Mouse (Mus musculus): ENCODE results near the gene Mapk8ip3. TPM values are rescaled to one million over a fixed set of nuclear protein-coding genes. Genes with fewer than 3 reads are reported as not detected.

Mapk8ip3 gene
- polyA plus RNA-seq, 1 experiment, result 41.0 TPM

DNA sequence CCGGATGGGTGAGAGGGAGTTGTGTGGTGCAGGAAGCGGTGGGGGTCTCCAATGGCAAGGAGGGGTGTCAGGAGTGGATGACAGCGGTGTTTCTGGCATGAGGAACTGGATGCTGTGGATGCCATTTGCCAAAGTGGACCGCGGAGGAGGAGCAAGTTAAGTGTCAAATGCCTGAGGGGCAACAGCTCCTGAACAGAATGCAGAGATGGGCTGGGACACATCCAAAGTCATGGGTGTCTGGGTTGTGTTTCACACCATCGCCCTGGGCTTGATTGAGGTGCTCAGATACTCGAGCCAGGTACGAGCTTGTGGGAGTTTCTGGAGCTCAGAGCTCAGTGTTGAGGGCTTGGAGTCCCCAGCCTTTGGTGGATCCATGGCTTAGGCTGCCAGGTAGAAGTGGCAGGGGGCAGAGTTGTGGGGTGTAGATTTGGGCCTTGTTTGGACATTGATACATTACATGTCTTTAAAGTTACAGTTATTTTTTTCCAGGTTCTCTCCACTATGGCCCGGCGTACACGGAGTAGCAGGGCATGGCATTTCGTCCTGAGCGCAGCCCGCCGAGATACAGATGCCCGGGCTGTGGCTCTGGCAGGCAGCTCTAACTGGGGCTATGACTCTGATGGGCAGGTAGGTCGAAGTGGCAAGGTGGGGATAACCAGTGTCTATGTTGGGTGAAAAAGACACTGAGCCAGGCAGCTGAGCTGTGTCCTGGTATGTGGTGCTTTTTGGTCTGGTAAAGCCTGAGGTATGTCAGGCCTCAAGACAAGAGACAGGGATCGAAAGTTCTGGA lies 49.3 kb downstream of the Mapk8ip3 start:
- WGBS, result 49% methylated on average over 18 of the region's 18 CpGs
- no peak for DNase-seq (ENCODE audit: low read depth, low spot score)

DNA sequence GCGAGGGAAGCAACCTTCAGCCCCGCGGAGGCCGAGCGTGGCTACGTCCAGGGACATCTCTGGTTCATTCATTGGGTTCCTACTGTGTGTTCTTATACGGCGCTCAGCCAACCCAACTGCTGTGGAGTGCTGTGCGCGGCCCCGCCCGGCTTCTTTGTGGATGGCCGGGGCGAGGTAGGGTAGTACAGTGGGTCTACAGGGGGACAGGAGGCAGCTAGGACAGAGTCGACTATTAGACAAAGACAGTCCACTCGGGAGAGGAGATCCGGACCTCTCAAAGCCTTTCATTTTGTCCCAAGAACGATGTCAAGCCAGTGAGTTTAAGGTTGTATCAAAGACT lies 49.9 kb downstream of the Mapk8ip3 start:
- under 1% methylated on average over 18 of the region's 18 CpGs for WGBS
- DNase-seq (ENCODE audit: low read depth, low spot score), result no peak

DNA sequence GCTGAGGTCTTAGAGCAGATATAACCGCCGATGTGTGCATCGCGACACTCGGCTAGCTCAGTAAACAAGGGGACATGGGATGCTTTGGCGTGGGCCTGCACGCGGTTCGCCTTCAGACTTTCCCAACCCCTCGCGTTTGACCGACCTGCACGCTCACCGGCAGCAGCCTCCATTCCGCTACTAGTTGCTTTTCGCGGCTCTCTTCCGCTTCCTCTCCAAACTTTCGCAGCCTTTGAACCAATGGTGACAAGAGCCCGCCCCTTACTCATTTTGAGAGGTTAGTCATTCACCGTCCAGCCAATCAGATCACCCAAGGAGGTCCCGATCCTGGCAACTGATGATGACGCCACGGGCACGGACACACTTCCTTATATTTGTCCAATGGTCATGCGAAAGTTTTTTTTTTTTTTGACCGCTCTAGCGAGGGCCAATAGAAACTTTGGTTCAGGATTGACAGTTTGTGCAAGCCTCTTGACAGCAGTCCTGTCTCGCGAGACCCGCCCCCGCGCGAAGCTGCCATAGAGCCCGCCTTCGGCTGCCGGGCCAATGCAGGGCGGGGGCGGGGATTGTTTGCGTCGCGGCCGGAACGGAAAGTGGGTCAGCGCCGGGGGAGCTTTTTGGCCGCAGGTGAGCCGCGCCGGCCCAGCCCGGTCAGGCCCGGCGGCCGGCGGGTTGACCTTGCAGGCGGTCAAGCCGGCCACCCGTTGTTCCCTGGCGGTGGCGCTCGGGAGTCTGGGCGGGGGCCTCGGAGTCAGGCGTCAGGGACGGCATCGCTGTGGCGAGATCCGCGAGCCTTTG lies 50.4 kb downstream of the Mapk8ip3 start, which contains the start of the genes Nubp2 and Spsb3:
Gene Nubp2 (minus strand): TSS at position 216 of the 798 bp plus-strand sequence.
Gene Spsb3 (plus strand): TSS at position 510 of the 798 bp plus-strand sequence.
- DNase-seq (ENCODE audit: low read depth, low spot score), result peak; percentile 100
- under 1% methylated on average over 69 of the region's 69 CpGs for WGBS

DNA sequence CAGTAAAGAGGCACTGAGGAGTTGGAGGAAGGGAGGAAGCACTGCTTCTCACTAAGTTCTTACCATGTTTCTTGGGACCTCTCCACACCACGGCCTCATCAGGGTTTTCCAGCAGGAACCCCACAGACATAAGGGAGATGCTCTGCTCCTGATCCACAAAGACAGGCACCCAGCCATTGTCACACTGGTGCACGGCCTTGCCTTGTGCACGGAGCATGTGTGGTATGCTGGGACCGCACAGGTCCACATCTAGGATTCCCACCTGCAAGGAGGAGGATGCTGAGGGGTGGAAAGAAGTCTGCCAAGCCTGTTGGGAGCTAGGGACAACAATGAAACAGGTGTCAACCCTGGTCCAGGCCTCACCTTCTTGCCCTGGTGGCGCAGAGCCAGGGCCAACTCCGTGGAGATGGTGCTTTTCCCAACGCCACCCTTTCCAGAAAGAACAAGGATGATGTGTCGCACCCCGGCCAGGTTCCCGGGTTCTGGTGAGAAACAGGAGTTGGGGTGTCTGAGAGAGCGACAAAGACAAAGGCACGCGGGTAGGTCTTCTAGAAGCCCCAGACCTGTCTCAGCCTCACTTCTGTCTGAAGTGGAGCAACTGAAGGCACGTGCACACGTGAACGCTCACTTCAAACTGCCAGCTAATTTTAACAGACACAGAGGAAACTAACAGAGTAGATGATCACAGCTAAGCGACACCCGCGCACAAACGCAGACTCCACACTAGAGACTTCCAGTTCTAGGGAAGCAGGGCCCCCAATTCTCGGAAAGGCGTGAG lies 51.2 kb downstream of the Mapk8ip3 start:
- no peak for DNase-seq (ENCODE audit: low read depth, low spot score)
- WGBS, result 17% methylated on average over 22 of the region's 22 CpGs

DNA sequence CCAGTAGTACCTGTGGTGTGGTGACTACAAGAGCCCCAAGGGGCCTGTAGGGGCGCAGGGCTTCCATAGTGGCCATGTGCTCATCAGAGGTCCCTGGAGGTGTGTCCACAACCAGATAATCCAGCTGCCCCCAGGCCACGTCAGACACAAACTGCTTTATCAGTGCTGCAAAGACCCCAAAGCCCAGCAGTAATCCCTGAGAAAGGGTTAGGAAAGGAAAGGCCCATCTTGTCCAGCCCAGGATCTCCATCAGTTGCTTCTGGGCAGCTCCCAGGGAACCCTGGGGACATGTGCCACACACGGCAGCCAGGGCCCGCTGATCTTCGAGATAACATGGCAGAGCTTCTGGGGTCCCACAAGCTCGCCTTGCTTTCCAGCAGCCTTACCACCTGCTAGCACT lies 52.4 kb downstream of the Mapk8ip3 start:
- DNase-seq (ENCODE audit: low read depth, low spot score), result no peak
- WGBS, result 90% methylated on average over 6 of the region's 6 CpGs

DNA sequence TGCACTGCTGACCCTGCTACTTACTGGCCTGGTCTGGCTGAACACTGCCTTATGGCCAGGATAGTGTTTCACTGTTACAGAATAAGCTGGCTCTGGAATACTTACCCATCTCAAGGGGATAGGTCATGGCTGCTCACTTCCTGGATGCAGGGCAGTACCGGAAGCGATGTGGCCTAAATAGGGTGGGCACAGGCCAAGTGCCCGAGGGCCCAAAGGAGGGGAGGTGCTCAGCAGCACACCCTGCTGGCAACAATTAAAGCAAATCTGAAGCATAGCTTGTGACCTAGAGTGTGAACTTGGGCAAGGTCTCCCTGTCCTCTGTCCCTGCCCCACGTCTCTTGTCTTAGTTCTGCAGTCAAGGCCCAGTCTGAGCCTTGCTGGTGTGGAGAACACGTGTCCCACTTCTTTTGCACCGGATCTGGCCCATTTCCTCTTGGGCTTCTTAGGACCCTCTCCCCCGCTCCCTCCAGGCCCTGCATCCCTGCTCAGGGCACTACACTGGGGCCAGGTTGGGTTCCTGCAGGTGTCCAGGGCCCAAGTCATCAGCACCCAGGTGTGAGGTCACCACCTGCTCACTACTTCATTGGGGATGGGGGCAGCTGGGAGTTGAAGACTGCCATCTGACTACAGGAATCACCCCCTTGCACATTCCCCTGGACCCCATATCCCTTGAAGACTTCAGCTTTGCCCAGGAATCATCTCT lies 54.9 kb downstream of the Mapk8ip3 start:
- DNase-seq (ENCODE audit: low read depth, low spot score), result no peak
- 48% methylated on average over 7 of the region's 7 CpGs for WGBS

DNA sequence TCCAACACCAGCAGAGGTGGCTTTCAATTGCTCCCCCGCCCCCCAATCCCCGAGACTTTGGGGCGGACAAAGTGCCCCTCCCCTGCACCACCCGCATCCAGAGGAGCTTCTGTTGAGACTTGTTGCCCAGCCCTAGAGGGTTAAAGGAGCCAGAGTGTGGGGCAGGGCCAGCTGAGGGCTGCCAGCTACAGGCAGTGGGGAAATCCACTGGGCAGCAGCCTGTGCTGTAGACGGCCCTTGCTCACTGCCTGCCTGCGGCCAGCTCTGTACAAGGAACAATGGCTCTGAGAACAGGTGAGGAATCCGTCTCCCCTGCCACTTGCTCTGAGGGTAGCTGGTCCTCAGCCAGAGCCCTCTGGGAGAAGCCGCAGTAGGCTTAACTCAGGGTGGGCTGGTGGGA lies 58.2 kb downstream of the Mapk8ip3 start:
- WGBS, result 54% methylated on average over 8 of the region's 8 CpGs
- no peak for DNase-seq (ENCODE audit: low read depth, low spot score)

DNA sequence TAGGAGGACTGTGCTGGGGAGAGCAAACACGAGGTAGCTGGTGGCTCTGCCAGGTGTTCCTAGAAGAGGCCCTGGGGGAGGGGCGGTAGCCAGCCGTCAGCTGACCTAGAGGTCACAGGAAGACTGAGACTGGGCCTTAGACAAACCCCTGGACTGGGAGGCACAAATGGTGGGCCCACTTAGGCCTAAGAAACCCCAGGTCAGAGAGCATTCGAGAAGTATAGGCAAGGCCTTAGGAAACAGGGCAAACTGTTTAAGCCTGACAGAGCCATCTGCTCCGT lies 58.7 kb downstream of the Mapk8ip3 start:
- 21% methylated on average over 5 of the region's 5 CpGs for WGBS
- no peak for DNase-seq (ENCODE audit: low read depth, low spot score)

DNA sequence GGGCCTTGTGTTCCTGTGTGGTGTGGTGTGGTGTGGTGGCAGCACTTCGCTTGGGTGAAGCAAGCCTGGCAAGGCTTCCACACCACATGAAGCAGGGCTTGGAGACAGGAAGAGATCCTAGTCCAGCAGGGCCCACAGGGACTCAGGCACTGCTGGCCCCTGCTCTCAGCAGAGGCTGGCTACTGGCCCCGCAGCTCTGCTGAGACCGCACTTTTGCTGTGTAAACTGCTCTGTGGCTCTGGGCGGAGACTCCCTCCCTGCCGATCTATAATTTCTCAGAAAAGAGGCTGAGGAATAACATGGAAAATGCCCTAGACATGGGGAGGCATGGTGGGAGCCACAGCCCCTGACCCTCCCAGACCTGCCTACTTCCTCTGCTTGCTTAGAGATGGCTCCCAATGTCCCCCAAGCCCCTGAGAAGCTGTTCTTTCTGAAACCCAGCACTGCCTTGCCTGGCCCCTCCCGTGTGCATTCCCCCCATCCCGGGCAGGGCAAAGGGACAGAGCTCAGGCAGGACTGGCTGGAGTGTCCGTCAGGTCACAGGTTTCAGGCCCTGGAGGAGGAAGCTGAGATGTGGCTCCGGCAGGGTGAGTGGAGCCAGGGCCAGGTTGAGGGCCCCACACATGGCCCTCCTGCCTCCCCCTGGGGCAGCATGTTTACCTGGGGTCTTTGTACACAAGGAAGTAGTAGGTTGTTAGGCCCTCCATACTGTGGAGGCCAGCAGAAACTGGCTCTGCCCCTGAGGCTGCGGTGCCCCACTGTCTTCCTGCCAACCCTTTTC lies 59.3 kb downstream of the Mapk8ip3 start:
- WGBS, result 33% methylated on average over 10 of the region's 10 CpGs
- no peak for DNase-seq (ENCODE audit: low read depth, low spot score)

DNA sequence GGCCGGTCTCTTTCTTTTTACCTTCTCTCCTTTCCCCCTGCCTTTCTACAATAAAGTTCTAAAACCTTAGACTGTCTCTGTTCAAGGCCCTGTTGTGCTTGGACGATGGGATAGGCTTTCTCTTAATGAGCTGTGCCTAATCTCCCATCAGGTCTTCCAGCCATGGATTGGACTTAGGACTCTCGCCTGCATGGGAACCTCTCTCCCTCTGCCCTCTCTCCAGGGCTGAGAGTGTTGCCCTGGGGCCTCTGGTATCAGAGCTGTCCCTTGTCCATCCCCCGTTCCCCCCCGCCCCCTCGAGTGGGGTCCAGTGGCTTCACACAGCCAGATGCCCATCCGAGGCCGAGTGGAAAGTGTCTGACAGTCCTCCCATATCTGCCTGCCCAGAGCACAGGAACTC lies 61.8 kb downstream of the Mapk8ip3 start:
- no peak for DNase-seq (ENCODE audit: low read depth, low spot score)
- WGBS, result 75% methylated on average over 8 of the region's 8 CpGs

DNA sequence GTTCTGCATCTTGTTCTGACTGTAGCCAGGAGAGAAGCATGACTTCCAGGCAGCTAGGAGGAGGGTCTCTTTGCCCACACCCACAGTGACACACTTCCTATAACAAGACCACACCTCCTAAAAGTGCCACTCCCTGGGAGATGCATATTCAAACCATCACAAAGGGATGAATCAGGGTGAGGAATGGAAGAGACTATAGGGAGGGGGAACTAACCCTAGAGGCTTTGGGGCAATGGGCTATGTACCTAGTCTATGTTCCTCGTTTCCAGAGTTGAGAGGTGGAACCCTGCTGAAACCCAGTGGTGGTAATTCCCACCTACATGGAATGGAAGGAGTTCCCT lies 62.4 kb downstream of the Mapk8ip3 start:
- DNase-seq (ENCODE audit: low read depth, low spot score), result no peak
- WGBS, result 58% methylated on average over 1 of the region's 1 CpGs

DNA sequence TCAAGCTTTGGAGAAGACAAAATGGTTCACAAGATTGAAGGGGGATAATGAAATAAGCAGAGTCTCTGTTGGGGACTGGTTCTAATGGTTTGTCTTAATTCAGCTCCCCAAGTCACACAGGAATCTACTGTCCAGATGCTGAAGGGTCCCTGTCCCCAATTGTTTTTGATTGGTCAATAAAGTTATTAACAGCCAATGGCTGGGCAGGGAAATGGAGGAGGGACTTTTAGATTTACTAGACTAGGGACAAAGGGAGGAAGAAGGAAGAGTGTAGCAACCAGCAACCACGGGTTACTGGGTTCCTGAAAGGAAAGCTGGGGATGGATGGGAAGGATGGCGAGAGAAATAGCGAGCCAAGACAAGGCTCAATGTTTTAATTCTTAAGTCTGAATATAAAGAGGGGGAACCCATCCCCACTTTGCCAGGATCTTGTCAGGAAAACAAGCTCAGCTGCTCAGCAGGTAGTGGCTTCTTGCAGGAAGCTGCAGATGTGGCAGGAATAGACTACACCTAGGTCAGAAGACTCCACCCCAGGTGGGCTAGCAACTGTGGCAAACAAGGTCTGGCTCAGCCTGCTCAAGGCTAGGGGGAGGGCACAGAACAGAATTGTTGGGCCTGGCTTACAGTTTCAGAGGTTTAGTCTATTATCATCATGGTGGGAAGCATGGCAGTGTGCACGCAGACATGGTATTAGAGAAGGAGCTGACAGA lies 62.9 kb downstream of the Mapk8ip3 start:
- no peak for DNase-seq (ENCODE audit: low read depth, low spot score)
- 63% methylated on average over 4 of the region's 4 CpGs for WGBS

DNA sequence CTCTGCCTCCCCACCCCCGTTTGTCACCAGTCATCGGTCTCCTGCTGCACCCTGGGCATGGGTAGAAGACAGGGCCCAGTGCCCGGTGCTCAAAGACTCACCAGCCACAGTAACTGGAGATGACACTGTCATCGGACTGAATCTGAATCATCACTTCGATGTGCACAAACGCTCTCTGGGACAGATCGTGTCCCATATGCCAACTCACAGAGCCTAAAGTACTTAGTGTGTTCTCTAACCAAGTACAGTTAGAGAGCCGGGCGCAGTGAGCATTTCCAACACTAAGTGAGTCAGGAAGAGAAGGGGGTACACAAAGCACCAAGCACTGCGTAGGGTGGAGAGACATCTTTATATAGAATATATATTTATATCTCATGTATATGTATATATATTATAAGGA lies 68.9 kb downstream of the Mapk8ip3 start:
- 93% methylated on average over 10 of the region's 10 CpGs for WGBS
- DNase-seq (ENCODE audit: low read depth, low spot score), result no peak

DNA sequence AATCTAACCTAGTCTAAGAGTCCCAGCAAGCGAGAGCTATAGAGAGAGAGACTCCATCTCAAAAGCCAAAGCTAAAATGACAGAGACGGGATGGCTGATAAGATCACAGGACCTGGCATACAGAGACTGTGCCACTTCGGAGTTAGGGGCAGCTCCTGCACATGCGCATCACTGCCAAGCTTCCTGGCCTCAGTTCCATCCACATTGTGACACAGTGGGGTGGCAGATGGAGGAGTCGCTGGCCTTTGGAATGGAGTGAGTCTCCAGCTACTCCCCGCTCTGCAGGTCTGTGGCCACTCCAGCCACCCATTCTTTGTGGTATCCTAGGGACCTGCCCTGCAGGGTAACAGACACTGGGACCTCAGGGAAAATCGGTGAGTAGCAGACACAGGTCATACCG lies 71.0 kb downstream of the Mapk8ip3 start, which contains the start of gene Igfals:
Gene Igfals (plus strand): TSS at position 222 of the 400 bp plus-strand sequence.
- 96% methylated on average over 8 of the region's 8 CpGs for WGBS
- no peak for DNase-seq (ENCODE audit: low read depth, low spot score)

DNA sequence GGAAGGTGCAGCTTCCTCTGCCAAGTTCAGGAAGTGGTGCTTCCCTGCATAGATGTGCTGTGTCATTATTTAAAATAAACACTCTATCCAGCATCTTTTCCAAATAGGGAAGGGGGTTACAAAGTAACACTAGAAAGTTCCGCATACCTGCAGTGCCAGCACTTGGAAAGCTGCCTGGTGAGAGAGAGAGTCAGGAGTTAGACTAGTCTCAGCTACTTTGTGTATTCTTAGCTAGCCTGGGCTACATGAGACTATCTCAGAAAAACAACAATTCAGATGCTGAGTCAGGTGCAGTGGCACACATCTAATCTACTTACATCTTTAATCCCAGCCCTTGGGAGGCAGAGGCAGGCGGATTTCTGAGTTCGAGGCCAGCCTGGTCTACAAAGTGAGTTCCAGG lies 75.0 kb downstream of the Mapk8ip3 start:
- DNase-seq (ENCODE audit: low read depth, low spot score), result no peak
- 95% methylated on average over 3 of the region's 3 CpGs for WGBS

DNA sequence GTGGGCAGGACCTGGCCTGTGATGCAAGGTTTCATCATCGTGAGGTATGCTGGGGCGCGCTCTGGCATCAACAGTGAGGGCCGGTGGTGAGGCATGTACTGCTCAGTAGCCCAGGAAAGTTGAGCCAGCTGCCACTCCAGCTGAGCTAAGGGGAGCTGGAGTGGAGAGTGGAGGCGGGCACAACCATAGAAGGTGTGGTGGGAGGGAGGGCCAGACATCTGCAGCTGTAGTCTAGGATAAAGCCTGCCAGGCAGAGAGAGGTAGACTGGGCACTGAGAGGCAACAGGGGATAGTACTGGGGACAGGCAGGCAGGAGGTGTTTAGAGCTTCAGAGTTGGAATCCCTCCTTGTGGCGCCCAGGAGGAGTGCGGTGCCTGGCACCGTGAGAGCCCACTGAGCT lies 76.7 kb downstream of the Mapk8ip3 start:
- 95% methylated on average over 8 of the region's 8 CpGs for WGBS

DNA sequence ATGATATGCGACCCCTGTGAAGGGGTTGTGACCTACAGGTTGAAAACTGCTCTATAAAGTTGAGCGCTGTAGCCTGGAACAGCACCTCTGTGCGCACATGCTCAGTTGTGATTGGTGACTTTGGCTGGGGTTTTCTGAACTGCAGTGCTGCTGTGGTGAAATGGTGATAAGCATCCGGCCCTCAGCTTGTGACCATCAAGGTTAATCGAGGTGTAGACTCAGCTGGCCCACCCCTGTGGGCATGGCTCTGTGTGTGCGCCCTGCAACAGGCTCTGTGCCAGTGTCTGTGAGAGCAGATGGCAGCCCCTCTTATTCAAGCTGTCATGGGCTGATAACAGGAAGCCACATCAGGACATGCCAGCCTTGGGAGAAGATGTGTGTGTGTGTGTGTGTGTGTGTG lies 77.8 kb downstream of the Mapk8ip3 start:
- WGBS, result 87% methylated on average over 6 of the region's 6 CpGs
- DNase-seq (ENCODE audit: low read depth, low spot score), result no peak

More for the DNA sequence above, 76.7 kb downstream of the Mapk8ip3 start:
- DNase-seq (ENCODE audit: low read depth, low spot score), result no peak

DNA sequence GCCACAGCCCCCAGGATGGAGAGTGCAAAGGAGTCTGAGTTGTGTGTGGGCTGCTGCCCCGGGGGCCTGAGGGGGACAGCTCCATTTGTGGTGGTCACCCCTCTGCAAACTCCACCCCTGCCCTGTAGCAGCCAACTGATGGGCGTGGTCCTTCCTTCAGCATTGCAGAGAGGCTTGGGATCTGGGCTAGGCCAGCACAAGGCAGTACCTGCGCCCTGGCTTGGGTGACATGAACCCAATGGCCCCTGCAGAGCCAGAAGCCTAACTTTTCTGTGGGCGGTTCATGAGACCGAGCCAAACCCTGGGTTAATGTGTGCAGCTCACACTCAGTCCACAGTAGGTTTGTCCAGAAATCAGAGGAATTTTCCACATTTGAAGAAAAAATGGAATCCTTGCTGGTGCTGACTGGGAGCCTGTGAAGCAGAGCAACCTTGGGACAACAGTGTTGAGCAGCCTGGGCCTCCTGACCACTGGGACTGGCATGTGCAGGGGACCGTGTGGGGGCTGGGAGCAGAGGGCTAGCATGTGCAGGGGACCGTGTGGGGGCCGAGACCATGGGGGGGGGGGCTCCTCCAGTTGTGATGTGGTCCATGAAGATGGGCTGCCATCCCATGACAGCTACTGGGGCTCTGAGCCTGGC lies 78.8 kb downstream of the Mapk8ip3 start:
- WGBS, result 80% methylated on average over 8 of the region's 8 CpGs
- no peak for DNase-seq (ENCODE audit: low read depth, low spot score)

Measured in large intestine, adult 2 months (tissue).